Mouse (Mus musculus) kidney, postnatal 14 days (tissue): ENCODE data around the gene D17H6S53E.

Source experiments
- DNase-seq: peaks from one replicate; pipeline ENCODE4 v3.0.0; 2022; ENCODE audit warnings: mixed read lengths

D17H6S53E gene

GRCm38 (mm10) chr17:35134801-35135590 lies 8.8 kb downstream of the D17H6S53E start, which contains the start of gene Bag6:
Gene Bag6, plus strand, starts transcription at chr17:35135178.
- peak; percentile 97 for DNase-seq

- DNase-seq = no peak
Observed at GRCm38 (mm10) chr17:35135591-35136320, 9.6 kb downstream of the D17H6S53E start.

- DNase-seq = no peak
Observed at GRCm38 (mm10) chr17:35139269-35139668, 13.1 kb downstream of the D17H6S53E start.

- no peak for DNase-seq
Observed at GRCm38 (mm10) chr17:35140490-35140996, 14.4 kb downstream of the D17H6S53E start.

GRCm38 (mm10) chr17:35141971-35142370 lies 15.8 kb downstream of the D17H6S53E start:
- no peak for DNase-seq

- no peak for DNase-seq
Observed at GRCm38 (mm10) chr17:35146139-35146538, 20.0 kb downstream of the D17H6S53E start.

GRCm38 (mm10) chr17:35147348-35147747 lies 21.2 kb downstream of the D17H6S53E start:
- DNase-seq = no peak

- DNase-seq = no peak
Observed at GRCm38 (mm10) chr17:35147922-35148639, 21.9 kb downstream of the D17H6S53E start.

GRCm38 (mm10) chr17:35152121-35152520 lies 25.9 kb downstream of the D17H6S53E start:
- no peak for DNase-seq

- DNase-seq = no peak
Observed at GRCm38 (mm10) chr17:35153077-35153476, 26.9 kb downstream of the D17H6S53E start.

- DNase-seq = no peak
Observed at GRCm38 (mm10) chr17:35153931-35154330, 27.8 kb downstream of the D17H6S53E start.

- DNase-seq = no peak
Observed at GRCm38 (mm10) chr17:35154616-35155015, 28.4 kb downstream of the D17H6S53E start.

GRCm38 (mm10) chr17:35155451-35155850 lies 29.3 kb downstream of the D17H6S53E start:
- no peak for DNase-seq

GRCm38 (mm10) chr17:35156461-35157200 lies 30.5 kb downstream of the D17H6S53E start:
- no peak for DNase-seq

GRCm38 (mm10) chr17:35157254-35157653 lies 31.1 kb downstream of the D17H6S53E start:
- no peak for DNase-seq

GRCm38 (mm10) chr17:35157661-35158175 lies 31.5 kb downstream of the D17H6S53E start:
- no peak for DNase-seq

GRCm38 (mm10) chr17:35158850-35159593 lies 32.8 kb downstream of the D17H6S53E start:
- DNase-seq = no peak

GRCm38 (mm10) chr17:35159638-35160037 lies 33.5 kb downstream of the D17H6S53E start:
- no peak for DNase-seq

- no peak for DNase-seq
Observed at GRCm38 (mm10) chr17:35161421-35161820, 35.2 kb downstream of the D17H6S53E start.

- DNase-seq = no peak
Observed at GRCm38 (mm10) chr17:35162121-35162520, 35.9 kb downstream of the D17H6S53E start.

- DNase-seq = peak; percentile 54
Observed at GRCm38 (mm10) chr17:35162730-35163129, 36.6 kb downstream of the D17H6S53E start.
